Mouse (Mus musculus): Measurements from ENCODE around the gene Mon1a.

DNA sequence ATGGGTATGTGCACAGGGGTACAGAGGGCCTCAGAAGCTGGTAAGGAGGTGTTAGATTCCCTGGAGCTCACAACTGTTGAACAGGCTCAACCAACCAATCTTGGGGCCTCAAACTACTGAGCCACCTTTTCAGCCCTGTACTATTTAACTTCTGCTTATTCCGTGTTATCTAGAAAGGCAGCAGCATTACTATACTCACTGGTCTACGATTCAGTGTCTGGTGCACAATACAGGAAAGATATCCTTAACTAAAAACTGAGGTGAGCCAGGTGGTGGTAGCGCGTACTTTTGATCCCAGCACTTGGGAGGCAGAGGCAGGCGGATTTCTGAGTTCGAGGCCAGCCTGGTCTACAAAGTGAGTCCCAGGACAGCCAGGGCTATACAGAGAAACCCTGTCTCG, 39.0 kb upstream of the Mon1a start:
- TF ChIP-seq CTCF (IDR thresholded peaks at IDR 0.05; ENCODE audit: low read depth, low read length) (no peak), POLR2A (IDR thresholded peaks at IDR 0.05; ENCODE audit: borderline replicate concordance, low read depth, low read length) (no peak)
